Mouse (Mus musculus) heart, embryonic 13.5 days (tissue): ENCODE measurements at regions not wholly inside any gene's neighbourhood (a gene's known extent, or its start where the extent isn't known, plus 50 kb on each side); places are given as distances from the start of the nearest gene placed in this dataset.

ENCODE experiments used
- ATAC-seq: fragments of 200-750 bp; cut with Nextera tagmentation; 2 replicates; pipeline ENCODE4 v1.8.0; 2017; ENCODE audit warnings: moderate TSS enrichment; ENCODE audit not compliant: insufficient number of reproducible peaks, low FRiP score, low TSS enrichment; ENCODE audit errors: extremely low read depth
- H3K27ac ChIP-seq: fragments of 300-500 bp; sonication (generic); replicated peaks from 2 replicates; pipeline ENCODE4 v1.5.1; 2015; ENCODE audit warnings: moderate library complexity, mild to moderate bottlenecking, inconsistent platforms
- H3K27me3 ChIP-seq: fragments of 300-500 bp; sonication (generic); replicated peaks from 2 replicates; pipeline ENCODE4 v1.6.1; 2015; ENCODE audit warnings: mild to moderate bottlenecking, inconsistent platforms
- H3K36me3 ChIP-seq: fragments of 300-500 bp; sonication (generic); 2 replicates; pipeline ENCODE4 v1.6.1; 2015; ENCODE audit warnings: mild to moderate bottlenecking, inconsistent platforms
- H3K4me1 ChIP-seq: fragments of 300-500 bp; sonication (generic); 2 replicates; pipeline ENCODE4 v1.6.1; 2015; ENCODE audit warnings: inconsistent platforms
- H3K4me2 ChIP-seq: fragments of 300-500 bp; sonication (generic); 2 replicates; pipeline ENCODE4 v1.6.1; 2015; ENCODE audit warnings: inconsistent platforms, mild to moderate bottlenecking, moderate library complexity
- H3K4me3 ChIP-seq: fragments of 300-500 bp; sonication (generic); 2 replicates; pipeline ENCODE4 v1.5.1; 2015; ENCODE audit warnings: moderate library complexity, mild to moderate bottlenecking, inconsistent platforms
- H3K9ac ChIP-seq: fragments of 300-500 bp; sonication (generic); 2 replicates; pipeline ENCODE4 v1.6.1; 2015; ENCODE audit warnings: inconsistent platforms, mild to moderate bottlenecking, moderate library complexity
- H3K9me3 ChIP-seq: fragments of 300-500 bp; sonication (generic); 2 replicates; pipeline ENCODE4 v1.6.1; 2016; ENCODE audit warnings: inconsistent platforms
- WGBS: fragments of 180-500 bp; shearing (Covaris S2); methylation state at CpG from one replicate; pipeline ENCODE4 v1.1.7; 2015; ENCODE audit warnings: mixed read lengths; 5-methylcytosine and 5-hydroxymethylcytosine counted together

- Histone ChIP-seq H3K36me3 (no peaks in the 10 kb centered on the region), H3K27me3 (no peaks in the 10 kb centered on the region), H3K9ac (no peak overlapping the region), H3K4me1 (peaks cover 22% of the 10 kb centered on the region), H3K4me2 (no peak overlapping the region), H3K27ac (no peak overlapping the region), H3K9me3 (no peaks in the 10 kb centered on the region), H3K4me3 (no peak overlapping the region)
- 87% methylated on average over 4 of the region's 4 CpGs for WGBS
- no peak for ATAC-seq
Measured at GRCm38 (mm10) chr3:37909821-37910220, 185.5 kb upstream of the Gm5148 start.

DNA sequence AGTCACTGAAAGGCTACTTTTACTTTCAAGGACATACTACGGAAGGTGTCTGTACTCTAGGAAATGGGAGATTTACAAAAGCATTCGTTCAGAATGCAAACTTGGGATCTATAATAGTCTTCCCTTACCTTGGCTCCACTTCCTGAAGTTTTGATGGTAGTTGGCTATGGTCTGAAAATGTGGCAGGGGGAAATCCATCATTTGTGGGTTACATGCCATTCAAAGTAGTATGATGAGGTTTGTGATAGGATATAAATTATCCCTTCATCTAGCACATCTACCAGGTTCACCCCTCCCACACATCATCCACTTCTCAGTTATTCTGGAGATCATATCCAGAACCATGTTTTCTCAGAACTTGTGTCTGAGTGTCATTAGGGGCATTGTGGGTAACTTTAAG, 184.7 kb upstream of the Gm5148 start:
- no peaks in the 10 kb centered on the region for H3K27me3 ChIP-seq
- no peak for ATAC-seq
- H3K9me3 ChIP-seq, result no peaks in the 10 kb centered on the region
- WGBS, result 85% methylated on average over 2 of the region's 2 CpGs
- peaks cover 22% of the 10 kb centered on the region for H3K4me1 ChIP-seq
- H3K4me3 ChIP-seq, result no peak overlapping the region
- H3K36me3 ChIP-seq, result no peaks in the 10 kb centered on the region
- no peak overlapping the region for H3K4me2 ChIP-seq
- no peak overlapping the region for H3K9ac ChIP-seq
- no peak overlapping the region for H3K27ac ChIP-seq

DNA sequence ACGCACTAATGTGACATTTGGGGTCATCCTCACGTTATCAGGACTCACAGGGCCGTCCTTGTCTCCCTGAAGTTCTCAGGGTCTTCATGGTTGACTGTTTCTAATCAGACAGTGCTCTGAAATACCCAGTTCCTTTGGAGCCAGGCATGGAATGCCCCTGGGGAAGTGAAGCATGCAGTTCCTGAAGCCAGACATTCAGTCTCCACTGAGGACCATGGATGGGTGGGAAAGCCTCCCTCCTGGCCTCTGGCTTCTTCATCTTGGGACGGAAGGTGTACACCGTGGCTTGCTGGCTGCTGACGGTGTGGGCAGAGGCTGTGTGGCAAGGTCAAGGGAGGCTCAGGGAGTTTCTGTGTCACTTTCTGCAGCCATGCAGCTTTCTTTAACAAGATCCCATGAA, 184.2 kb upstream of the Gm5148 start:
- no peak overlapping the region for H3K27ac ChIP-seq
- H3K4me1 ChIP-seq, result peaks cover 22% of the 10 kb centered on the region
- ATAC-seq, result no peak
- no peaks in the 10 kb centered on the region for H3K27me3 ChIP-seq
- 53% methylated on average over 6 of the region's 6 CpGs for WGBS
- no peak overlapping the region for H3K4me2 ChIP-seq
- H3K4me3 ChIP-seq, result no peak overlapping the region
- no peaks in the 10 kb centered on the region for H3K36me3 ChIP-seq
- H3K9me3 ChIP-seq, result no peaks in the 10 kb centered on the region
- no peak overlapping the region for H3K9ac ChIP-seq

DNA sequence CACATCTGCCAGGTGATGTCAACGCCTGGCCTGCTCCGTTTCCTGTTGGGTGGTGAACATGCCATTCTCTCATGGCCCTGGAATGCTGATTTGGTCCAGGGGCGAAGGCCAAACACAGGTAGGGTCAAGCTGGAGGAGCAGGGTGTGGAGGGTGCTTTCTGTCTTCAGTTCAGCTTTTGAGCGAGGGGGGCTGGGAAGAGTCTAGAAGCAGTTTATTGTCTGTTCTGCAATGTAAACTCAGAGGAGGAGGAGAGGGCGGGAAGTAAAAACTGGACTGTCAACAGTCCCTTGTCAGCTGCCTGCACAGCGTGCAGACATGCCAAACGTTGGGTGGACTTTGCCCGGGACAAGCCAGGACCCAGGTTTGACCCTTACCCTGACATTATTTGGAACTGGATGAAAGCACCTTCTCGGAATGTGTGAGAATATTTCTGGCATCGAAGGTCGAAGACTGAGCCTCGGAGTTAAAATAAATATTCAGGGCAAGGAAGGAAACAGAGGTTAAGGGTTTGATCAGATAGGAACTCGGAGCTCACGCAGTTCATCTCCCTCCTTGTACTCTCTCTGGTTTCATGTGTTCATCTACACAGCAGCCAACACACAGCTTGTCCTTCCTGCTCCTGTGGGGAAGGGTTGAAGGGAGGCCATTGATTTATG, 183.3 kb upstream of the Gm5148 start:
- H3K4me2 ChIP-seq, result peak overlapping the region; percentile 37
- peak overlapping the region; percentile 46 for H3K27ac ChIP-seq
- WGBS, result 16% methylated on average over 14 of the region's 14 CpGs
- no peaks in the 10 kb centered on the region for H3K9me3 ChIP-seq
- H3K4me1 ChIP-seq, result peaks cover 22% of the 10 kb centered on the region
- no peaks in the 10 kb centered on the region for H3K27me3 ChIP-seq
- ATAC-seq, result no peak
- H3K9ac ChIP-seq, result no peak overlapping the region
- no peak overlapping the region for H3K4me3 ChIP-seq
- no peaks in the 10 kb centered on the region for H3K36me3 ChIP-seq

DNA sequence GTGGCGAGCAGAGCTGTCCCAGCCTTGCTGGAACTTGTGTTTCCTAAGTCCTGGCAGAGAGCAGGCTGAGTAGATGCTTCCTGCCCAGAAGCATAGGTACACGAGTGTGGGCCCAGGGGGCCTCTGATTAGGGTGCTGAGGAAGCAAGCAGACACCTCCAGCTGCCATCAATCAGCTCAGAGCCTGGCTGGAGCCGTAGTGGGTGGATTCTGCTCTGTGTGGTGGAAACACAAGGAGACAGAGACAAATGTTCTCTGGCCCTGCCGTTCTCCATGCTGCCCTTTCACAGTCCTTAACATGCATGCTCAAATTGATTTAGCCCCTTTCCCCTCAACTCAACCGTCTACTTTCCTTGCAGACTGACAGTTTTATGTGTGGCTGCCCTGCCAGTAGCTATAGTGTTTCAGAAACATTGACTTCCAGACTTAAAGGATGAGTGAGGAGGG, 182.5 kb upstream of the Gm5148 start:
- Histone ChIP-seq H3K4me1 (peaks cover 22% of the 10 kb centered on the region), H3K27me3 (no peaks in the 10 kb centered on the region), H3K4me2 (no peak overlapping the region), H3K4me3 (no peak overlapping the region), H3K9me3 (no peaks in the 10 kb centered on the region), H3K9ac (no peak overlapping the region), H3K36me3 (no peaks in the 10 kb centered on the region), H3K27ac (peak overlapping the region; percentile 46; the same call in 1 of the 2 replicates)
- ATAC-seq, result no peak
- WGBS, result 14% methylated on average over 5 of the region's 5 CpGs

DNA sequence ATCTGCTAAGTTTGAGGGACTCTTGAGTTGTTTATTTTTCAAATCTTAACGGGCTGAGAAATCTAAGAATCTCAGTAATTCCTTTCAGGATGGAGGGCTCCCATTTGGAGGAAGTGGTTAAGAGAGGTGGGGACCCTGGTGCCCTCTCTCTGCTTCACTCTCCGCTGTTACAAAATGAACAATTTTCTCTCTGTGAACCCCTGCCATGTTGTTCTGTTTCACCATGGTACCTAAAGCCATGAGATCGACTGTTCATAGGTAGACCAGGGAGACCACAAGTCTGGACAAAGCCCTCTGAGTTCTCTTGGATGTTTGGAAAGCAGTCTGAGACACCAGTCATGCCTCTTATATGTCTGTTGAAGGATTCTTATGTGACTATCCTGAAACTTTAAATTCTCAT, 179.9 kb upstream of the Gm5148 start:
- 55% methylated on average over 3 of the region's 3 CpGs for WGBS

GRCm38 (mm10) chr3:37903482-37903881, 179.2 kb upstream of the Gm5148 start:
- H3K27me3 ChIP-seq, result no peaks in the 10 kb centered on the region
- H3K4me3 ChIP-seq, result no peak overlapping the region
- H3K4me1 ChIP-seq, result peaks cover 20% of the 10 kb centered on the region
- no peaks in the 10 kb centered on the region for H3K9me3 ChIP-seq
- ATAC-seq, result no peak
- H3K4me2 ChIP-seq, result no peak overlapping the region
- no peak overlapping the region for H3K27ac ChIP-seq
- H3K36me3 ChIP-seq, result no peaks in the 10 kb centered on the region
- H3K9ac ChIP-seq, result no peak overlapping the region
- WGBS, result 69% methylated on average over 3 of the region's 3 CpGs

More for the DNA sequence above, 179.9 kb upstream of the Gm5148 start:
- peaks cover 22% of the 10 kb centered on the region for H3K4me1 ChIP-seq
- H3K9me3 ChIP-seq, result no peaks in the 10 kb centered on the region
- H3K27ac ChIP-seq, result no peak overlapping the region
- H3K27me3 ChIP-seq, result no peaks in the 10 kb centered on the region
- ATAC-seq, result no peak
- no peak overlapping the region for H3K9ac ChIP-seq
- no peak overlapping the region for H3K4me2 ChIP-seq
- no peaks in the 10 kb centered on the region for H3K36me3 ChIP-seq
- H3K4me3 ChIP-seq, result no peak overlapping the region

- Histone ChIP-seq H3K4me2 (no peak overlapping the region), H3K36me3 (no peaks in the 10 kb centered on the region), H3K27ac (no peak overlapping the region), H3K9me3 (no peaks in the 10 kb centered on the region), H3K27me3 (no peaks in the 10 kb centered on the region), H3K4me1 (peaks cover 15% of the 10 kb centered on the region), H3K9ac (no peak overlapping the region), H3K4me3 (no peak overlapping the region)
- 87% methylated on average over 4 of the region's 4 CpGs for WGBS
- ATAC-seq, result no peak
Measured at GRCm38 (mm10) chr3:37903021-37903420, 178.7 kb upstream of the Gm5148 start.

DNA sequence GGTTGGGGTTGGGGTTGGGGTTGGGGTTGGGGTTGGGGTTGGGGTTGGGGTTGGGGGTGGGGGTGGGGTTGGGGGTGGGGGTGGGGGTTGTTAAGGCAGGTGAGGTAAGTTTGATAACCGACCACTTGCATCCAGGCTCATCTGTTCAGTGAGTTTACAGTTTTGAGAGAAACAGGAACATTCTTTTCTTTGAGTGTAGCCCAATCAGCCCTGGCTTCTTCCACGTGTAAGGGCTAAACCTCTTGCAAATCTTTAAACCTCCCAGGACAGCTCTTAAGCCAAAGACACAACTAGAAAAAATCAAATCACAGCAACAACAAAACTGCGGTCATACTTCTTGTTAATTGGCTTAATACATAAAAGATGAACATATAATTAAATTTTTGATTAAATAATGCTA, 173.1 kb upstream of the Gm5148 start:
- H3K27ac ChIP-seq, result peak overlapping the region; percentile 82; the same call in 1 of the 2 replicates
- no peak for ATAC-seq

GRCm38 (mm10) chr3:37896821-37897311, 172.6 kb upstream of the Gm5148 start:
- peak overlapping the region; percentile 62 for H3K4me2 ChIP-seq
- 2% methylated on average over 17 of the region's 17 CpGs for WGBS
- H3K9me3 ChIP-seq, result peaks cover 4% of the 10 kb centered on the region; the same call in 1 of the 2 replicates
- no peaks in the 10 kb centered on the region for H3K36me3 ChIP-seq
- ATAC-seq, result no peak; the same call in 1 of the 2 replicates
- H3K27ac ChIP-seq, result peak overlapping the region; percentile 82
- peaks cover 19% of the 10 kb centered on the region for H3K4me1 ChIP-seq
- H3K27me3 ChIP-seq, result no peaks in the 10 kb centered on the region
- H3K4me3 ChIP-seq, result peak overlapping the region; percentile 34
- H3K9ac ChIP-seq, result peak overlapping the region; percentile 70

More for the DNA sequence above, 173.1 kb upstream of the Gm5148 start:
- Histone ChIP-seq H3K4me1 (peaks cover 19% of the 10 kb centered on the region), H3K9me3 (peaks cover 4% of the 10 kb centered on the region; the same call in 1 of the 2 replicates), H3K9ac (no peak overlapping the region), H3K4me3 (no peak overlapping the region), H3K36me3 (no peaks in the 10 kb centered on the region), H3K4me2 (peak overlapping the region; percentile 62), H3K27me3 (no peaks in the 10 kb centered on the region)
- 35% methylated on average over 3 of the region's 3 CpGs for WGBS

GRCm38 (mm10) chr3:37894599-37894998, 170.3 kb upstream of the Gm5148 start:
- peaks cover 4% of the 10 kb centered on the region; the same call in 1 of the 2 replicates for H3K9me3 ChIP-seq
- no peaks in the 10 kb centered on the region for H3K27me3 ChIP-seq
- no peak overlapping the region for H3K9ac ChIP-seq
- peaks cover 19% of the 10 kb centered on the region for H3K4me1 ChIP-seq
- H3K27ac ChIP-seq, result peak overlapping the region; percentile 79
- H3K36me3 ChIP-seq, result no peaks in the 10 kb centered on the region
- H3K4me2 ChIP-seq, result peak overlapping the region; percentile 17; the same call in 1 of the 2 replicates
- no peak for ATAC-seq
- H3K4me3 ChIP-seq, result no peak overlapping the region
- WGBS, result 25% methylated on average over 2 of the region's 2 CpGs

DNA sequence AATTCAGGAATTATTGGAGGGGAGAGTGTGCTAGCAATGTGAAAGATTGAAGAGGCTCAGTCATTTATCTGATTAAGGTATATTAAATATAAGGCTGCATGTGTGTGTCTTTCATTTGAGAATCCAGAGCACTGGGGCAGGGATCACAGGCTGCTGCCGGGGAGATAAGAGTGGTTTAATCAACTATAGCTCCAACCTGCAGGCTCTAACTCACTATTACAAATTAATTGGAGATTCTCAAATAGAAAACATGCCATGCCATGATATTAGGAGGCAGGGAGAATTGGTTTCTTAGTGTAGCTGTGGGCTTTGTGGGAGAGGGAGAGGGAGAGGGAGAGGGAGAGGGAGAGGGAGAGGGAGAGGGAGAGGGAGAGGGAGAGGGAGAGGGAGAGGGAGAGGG, 165.9 kb upstream of the Gm5148 start:
- 50% methylated on average over 1 of the region's 1 CpGs for WGBS
- Histone ChIP-seq H3K36me3 (no peaks in the 10 kb centered on the region), H3K4me2 (no peak overlapping the region), H3K9me3 (peaks cover 4% of the 10 kb centered on the region; the same call in 1 of the 2 replicates), H3K4me3 (no peak overlapping the region), H3K4me1 (peaks cover 14% of the 10 kb centered on the region), H3K27me3 (no peaks in the 10 kb centered on the region), H3K27ac (no peak overlapping the region), H3K9ac (no peak overlapping the region)
- no peak for ATAC-seq
